Mouse (Mus musculus) heart, postnatal 0 days (tissue): ENCODE measurements around the gene Rnaset2a.
"Not testable (repeated sequence)": the region's sequence is repeated elsewhere in the genome, so short reads cannot be mapped to it uniquely, and the experiment has no call there.

ENCODE experiments used
- CTCF ChIP-seq: IDR thresholded peaks from 2 replicates; pipeline ENCODE4 v1.5.1; 2016; ENCODE audit warnings: antibody characterized with exemption, control low read depth, low read depth
- EP300 ChIP-seq: IDR thresholded peaks from 2 replicates; pipeline ENCODE4 v1.6.1; 2016; ENCODE audit warnings: antibody characterized with exemption, low read depth

DNA sequence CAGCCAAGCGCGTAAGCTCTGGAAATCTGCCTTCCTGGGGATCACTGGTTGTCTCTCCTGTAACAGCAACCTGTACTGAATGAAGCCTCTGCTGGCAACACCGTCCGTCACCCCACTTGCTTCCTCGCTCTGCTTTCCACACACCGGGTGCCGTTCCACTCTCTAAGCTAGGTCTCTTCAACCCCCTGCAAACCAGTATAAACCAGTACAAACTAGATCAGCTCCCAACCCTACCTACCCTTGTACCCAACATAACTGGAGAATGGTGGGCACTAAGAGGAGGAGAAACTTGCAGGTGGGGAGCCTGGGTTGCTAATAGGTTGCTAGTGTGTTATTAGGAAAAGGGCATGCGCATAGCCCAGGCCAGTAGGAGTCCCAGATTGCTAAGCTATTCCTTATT, 8.1 kb upstream of the Rnaset2a start:
- TF ChIP-seq CTCF, EP300: not testable (repeated sequence)
